Mouse (Mus musculus) CH12.LX (cell line): Measurements from ENCODE around the gene Bicc1. TPM values are rescaled to one million over a fixed set of nuclear protein-coding genes. Genes with fewer than 3 reads are reported as not detected.

Source experiments
- DNase-seq: peaks from one replicate; pipeline ENCODE4 v3.0.0-alpha.2; 2013; ENCODE audit errors: extremely low read depth
- H3K27ac ChIP-seq: 2 replicates; pipeline ENCODE4 v1.5.1; 2012; ENCODE audit warnings: low read depth, mild to moderate bottlenecking, control low read depth, moderate library complexity; ENCODE audit not compliant: insufficient read depth
- H3K27me3 ChIP-seq: replicated peaks from 2 replicates; pipeline ENCODE3; 2012; ENCODE audit warnings: inconsistent platforms
- H3K36me3 ChIP-seq, 2 experiments: replicated peaks in 1 of 2; 2 replicates each; pipeline versions ENCODE3 to v1.6.1; 2012; ENCODE audit warnings: inconsistent platforms in 1 of 2, low read length in 1 of 2, mild to moderate bottlenecking in 1 of 2, mixed read lengths in 1 of 2, moderate library complexity in 1 of 2; ENCODE audit not compliant: control insufficient read depth in 1 of 2, insufficient read depth in 1 of 2
- H3K4me1 ChIP-seq, 2 experiments: 2 replicates each; pipeline ENCODE4 v1.6.1; 2012; ENCODE audit warnings: inconsistent platforms in 1 of 2, moderate library complexity in 1 of 2; ENCODE audit not compliant: insufficient read depth in 2 of 2, control insufficient read depth in 1 of 2
- H3K4me2 ChIP-seq: 2 replicates; pipeline ENCODE4 v1.6.1; 2012; ENCODE audit warnings: low read depth, mild to moderate bottlenecking, control low read depth; ENCODE audit not compliant: poor library complexity, insufficient read depth, severe bottlenecking
- H3K4me3 ChIP-seq, 3 experiments: fragments of 150-350 bp in 1 of 3; sonication (generic) in 1 of 3; replicated peaks in 1 of 3; 2 replicates each; pipeline versions ENCODE3 to v1.5.1; 2011 to 2012; ENCODE audit warnings: low read depth in 2 of 3, low read length in 2 of 3, mild to moderate bottlenecking in 2 of 3, moderate library complexity in 2 of 3, control low read depth in 1 of 3, improper control_type of control experiment in 1 of 3, inconsistent platforms in 1 of 3, mixed read lengths in 1 of 3; ENCODE audit not compliant: poor library complexity in 1 of 3
- H3K79me2 ChIP-seq: replicated peaks from 2 replicates; pipeline ENCODE4 v1.6.1; 2012; ENCODE audit warnings: mild to moderate bottlenecking, moderate library complexity; ENCODE audit not compliant: control insufficient read depth, poor library complexity, insufficient read depth, severe bottlenecking; ENCODE audit errors: extremely low read depth
- H3K9ac ChIP-seq: 2 replicates; pipeline ENCODE4 v1.6.1; 2012; ENCODE audit warnings: low read depth, mild to moderate bottlenecking, control low read depth, moderate library complexity; ENCODE audit not compliant: insufficient read depth
- H3K9me3 ChIP-seq: replicated peaks from 2 replicates; pipeline ENCODE3; 2012; ENCODE audit warnings: low read length, inconsistent platforms, mixed read lengths
- CHD1 ChIP-seq: IDR thresholded peaks from 2 replicates; pipeline ENCODE4 v1.6.1; 2012; ENCODE audit warnings: low read depth, low read length, improper control_type of control experiment, inconsistent platforms
- ELF1 ChIP-seq: IDR thresholded peaks from 2 replicates; pipeline ENCODE4 v1.6.1; 2014; ENCODE audit warnings: low read depth, mild to moderate bottlenecking, inconsistent platforms, low read length, improper control_type of control experiment
- EP300 ChIP-seq: IDR thresholded peaks from 2 replicates; pipeline ENCODE4 v1.6.1; 2011; ENCODE audit warnings: low read length, improper control_type of control experiment
- ETS1 ChIP-seq: conservative IDR thresholded peaks from 2 replicates; pipeline ENCODE4 v1.6.1; 2012; ENCODE audit warnings: low read depth, mild to moderate bottlenecking, inconsistent platforms, low read length, improper control_type of control experiment, moderate library complexity
- GABPA ChIP-seq: IDR thresholded peaks from 2 replicates; pipeline ENCODE4 v1.6.1; 2012; ENCODE audit warnings: low read depth, low read length, improper control_type of control experiment, inconsistent platforms; ENCODE audit not compliant: insufficient replicate concordance
- IRF4 ChIP-seq: IDR thresholded peaks from 2 replicates; pipeline ENCODE4 v1.6.1; 2014; ENCODE audit warnings: low read depth, mild to moderate bottlenecking, inconsistent platforms, low read length, improper control_type of control experiment
- JUND ChIP-seq: conservative IDR thresholded peaks from 2 replicates; pipeline ENCODE4 v1.6.1; 2011; ENCODE audit warnings: low read depth, low read length, improper control_type of control experiment
- MAX ChIP-seq: IDR thresholded peaks from 2 replicates; pipeline ENCODE4 v1.6.1; 2011; ENCODE audit warnings: low read length, improper control_type of control experiment
- POLR2A ChIP-seq: IDR thresholded peaks from 2 replicates; pipeline ENCODE4 v1.6.1; 2011; ENCODE audit warnings: low read depth, mild to moderate bottlenecking, improper control_type of control experiment, low read length
- RCOR1 ChIP-seq: conservative IDR thresholded peaks from 2 replicates; pipeline ENCODE4 v1.6.1; 2012; ENCODE audit warnings: low read depth, mild to moderate bottlenecking, inconsistent platforms, low read length, improper control_type of control experiment
- SMC3 ChIP-seq: IDR thresholded peaks from 2 replicates; pipeline ENCODE4 v1.6.1; 2011; ENCODE audit warnings: low read depth, low read length, improper control_type of control experiment
- TBP ChIP-seq: conservative IDR thresholded peaks from 2 replicates; pipeline ENCODE4 v1.6.1; 2011; ENCODE audit warnings: low read depth, low read length, improper control_type of control experiment
- ZKSCAN1 ChIP-seq: IDR thresholded peaks from 2 replicates; pipeline ENCODE4 v1.6.1; 2012; ENCODE audit warnings: low read depth, inconsistent platforms, low read length, improper control_type of control experiment, borderline replicate concordance
- dilution Hi-C: fragments of 300-500 bp; cut with MboI; formaldehyde crosslinking; loops from 2 replicates; pipeline ENCODE4 v1.14.3; 2020; ENCODE audit warnings: low sequenced_read_pairs; ENCODE audit not compliant: extremely low pct_unique_long_range_greater_than_20kb, extremely low pct_ligation_motif_present
- in situ Hi-C: fragments of 300-500 bp; cut with MboI; formaldehyde crosslinking; loops from 3 replicates; pipeline ENCODE4 v1.14.3; 2019; ENCODE audit warnings: low sequenced_read_pairs, low pct_ligation_motif_present, low pct_unique_long_range_greater_than_20kb, mixed read lengths
- polyA plus RNA-seq: library from polyadenylated mRNA; unstranded; fragments of >175 nt; gene quantifications from 2 replicates; pipeline ENCODE4 v1.2.1, GENCODE M21; 2012; ENCODE audit warnings: low read depth; ENCODE audit not compliant: insufficient read length
- total RNA-seq, 2 experiments: library from RNA; depleted of rRNA; stranded (reverse); fragments of 300-350 nt in 1 of 2; fragments of >200 nt in 1 of 2; gene quantifications; 2 replicates each; pipeline ENCODE4 v1.2.3; 2012 to 2014

The Bicc1 gene
- total and polyA plus RNA-seq, 3 experiments = not detected

DNA sequence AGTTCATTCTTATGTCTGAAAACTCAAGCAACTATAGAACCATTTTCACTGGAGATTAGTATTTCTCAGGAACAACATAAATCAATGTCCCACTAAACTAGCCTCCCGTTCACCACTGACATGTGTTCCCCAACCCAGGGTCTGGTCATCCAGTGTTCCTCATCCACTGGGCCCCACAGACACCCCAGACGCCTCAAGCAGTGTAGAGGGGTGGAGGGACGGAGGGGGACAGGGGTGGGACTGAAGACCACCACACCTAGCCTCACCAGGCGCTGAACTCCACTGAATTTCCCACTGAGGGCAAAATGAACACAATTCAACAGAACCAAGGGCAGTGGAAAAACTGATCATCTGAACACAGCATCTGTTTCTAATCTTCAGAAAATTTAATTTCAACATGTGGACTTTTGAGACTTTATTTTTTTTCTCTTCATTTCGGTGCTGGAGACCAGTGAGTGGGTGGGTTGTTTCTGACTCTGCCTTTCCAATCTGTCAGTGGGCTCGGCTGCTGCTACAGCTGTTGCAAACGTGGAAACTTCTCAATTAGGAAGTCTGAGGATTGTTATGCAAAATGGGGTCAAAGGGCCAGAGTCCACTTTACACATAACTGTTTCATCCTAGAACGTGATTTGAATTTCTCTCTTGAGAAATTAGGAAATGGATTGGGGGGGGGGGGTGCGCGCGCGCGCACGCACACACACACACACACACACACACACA lies 21.2 kb downstream of the Bicc1 start:
- TF ChIP-seq JUND = no peak
- TF ChIP-seq SMC3 = no peak

DNA sequence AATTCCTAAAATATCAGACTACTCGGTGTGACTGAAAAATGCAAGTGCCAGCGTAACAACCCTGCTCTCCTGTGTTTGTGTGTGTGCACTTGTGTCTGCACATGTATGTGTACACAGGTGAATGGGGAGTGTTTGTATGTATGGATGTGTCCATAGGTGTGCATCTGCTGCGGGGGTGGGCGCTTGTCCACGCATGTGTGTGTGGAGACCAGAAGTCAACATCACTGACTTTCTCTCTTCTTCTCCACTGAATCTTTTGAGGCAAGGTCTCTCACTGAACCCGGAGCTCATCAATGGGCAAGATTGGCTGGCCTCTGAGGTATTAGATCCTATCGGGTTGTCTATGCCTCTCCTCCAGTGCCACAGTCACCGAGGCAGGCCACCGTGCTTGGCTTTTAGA lies 21.9 kb downstream of the Bicc1 start:
- Histone ChIP-seq H3K79me2 (no peaks in the 10 kb centered on the region), H3K27ac (no peak overlapping the region), H3K9me3 (no peaks in the 10 kb centered on the region)
- no peak for TF ChIP-seq POLR2A
- TF ChIP-seq, all 38 proteins: peak for 0
- dilution Hi-C loops = no loop called here
- Histone ChIP-seq H3K4me2 (no peak overlapping the region), H3K9ac (no peak overlapping the region), H3K4me3 (no peak overlapping the region), H3K27me3 (no peaks in the 10 kb centered on the region), H3K4me1 (no peaks in the 10 kb centered on the region), H3K36me3 (no peaks in the 10 kb centered on the region)
- no peak for DNase-seq
- in situ Hi-C loops = no loop called here

More for the DNA sequence above, 21.2 kb downstream of the Bicc1 start:
- Histone ChIP-seq H3K27ac (no peak overlapping the region), H3K4me1 (no peaks in the 10 kb centered on the region), H3K79me2 (no peaks in the 10 kb centered on the region), H3K27me3 (no peaks in the 10 kb centered on the region), H3K4me2 (no peak overlapping the region), H3K9ac (no peak overlapping the region), H3K4me3 (no peak overlapping the region), H3K9me3 (no peaks in the 10 kb centered on the region), H3K36me3 (no peaks in the 10 kb centered on the region)
- in situ Hi-C loops (no loop called here), dilution Hi-C loops (no loop called here)
- DNase-seq = no peak

DNA sequence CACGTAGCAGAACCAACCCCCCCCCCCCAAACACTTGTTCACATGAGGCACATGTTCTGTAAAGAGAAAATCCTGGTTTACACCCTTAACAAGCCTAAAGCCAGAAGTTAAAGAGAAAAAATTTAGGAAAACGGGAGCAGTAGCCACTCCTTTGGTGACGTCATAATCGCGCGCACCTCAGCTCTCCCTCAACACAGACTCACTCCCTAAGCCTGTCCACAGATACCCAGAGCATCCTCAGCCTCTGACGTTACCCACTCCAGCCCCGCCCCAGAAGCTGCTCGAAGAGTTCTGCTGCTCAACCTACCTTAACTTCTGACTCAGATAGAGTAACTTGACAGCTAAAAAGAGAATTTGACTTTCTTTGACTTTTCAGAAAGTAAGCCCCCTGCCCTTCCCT lies 28.2 kb downstream of the Bicc1 start:
- no peak overlapping the region for H3K4me3 ChIP-seq
- no peaks in the 10 kb centered on the region for H3K4me1 ChIP-seq
- H3K27ac ChIP-seq = no peak overlapping the region
- DNase-seq = no peak
- in situ Hi-C loops = no loop called here
- no peaks in the 10 kb centered on the region for H3K79me2 ChIP-seq
- no peak overlapping the region for H3K9ac ChIP-seq
- H3K9me3 ChIP-seq = no peaks in the 10 kb centered on the region
- dilution Hi-C loops = no loop called here
- no peaks in the 10 kb centered on the region for H3K27me3 ChIP-seq
- no peak overlapping the region for H3K4me2 ChIP-seq
- no peaks in the 10 kb centered on the region for H3K36me3 ChIP-seq
- no peak for TF ChIP-seq GABPA
- no peak for TF ChIP-seq IRF4
- TF ChIP-seq ELF1 = no peak
- TF ChIP-seq TBP = no peak
- no peak for TF ChIP-seq RCOR1
- no peak for TF ChIP-seq CHD1
- no peak for TF ChIP-seq ZKSCAN1
- TF ChIP-seq MAX = no peak
- TF ChIP-seq ETS1 = no peak
- no peak for TF ChIP-seq EP300
- TF ChIP-seq, all 38 proteins: peak for 0
